Mouse (Mus musculus): ENCODE measurements around the gene Cers6.

DNA sequence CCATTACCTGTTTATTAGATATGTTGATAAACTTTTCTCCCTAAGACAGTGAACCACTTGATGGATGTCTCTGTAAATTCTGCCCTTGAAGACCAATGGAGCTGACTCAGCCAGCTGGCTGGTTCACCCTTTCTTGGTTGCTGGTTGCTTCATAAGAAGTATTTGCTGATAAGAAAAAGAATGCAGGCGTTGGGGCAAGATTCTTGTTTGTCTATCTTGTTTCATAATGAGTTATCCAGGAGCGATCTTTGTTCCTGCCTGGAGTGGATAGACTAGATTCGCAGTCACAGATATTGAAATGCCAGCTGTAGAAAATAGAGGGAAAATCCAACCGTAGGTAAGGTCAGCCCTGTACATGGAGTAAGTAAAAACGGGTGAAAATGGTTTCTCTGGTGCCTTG, 85.6 kb downstream of the Cers6 start:
- TF ChIP-seq CTCF (IDR thresholded peaks at IDR 0.05; ENCODE audit: control insufficient read depth, insufficient read depth, low read length) (no peak), POLR2A (IDR thresholded peaks at IDR 0.05; ENCODE audit: borderline replicate concordance, control insufficient read depth, low read depth, low read length) (no peak)

Measured in bone marrow, adult 2 months (tissue).